Comparison of ENCODE assay signal across 29 mouse cellular contexts in genomic region chr13:92940610-92941009, GRCm38 (mm10).
DNase-seq lines count a peak whose midpoint lies in the region; ATAC-seq lines count a peak whose summit lies in the region.
"Had no signal": no experiment of that assay in that cellular context is flagged by ENCODE, and none has a peak within 500 bp of the region (broad histone marks: within the 10 kb centered on the region; RNA-seq: fewer than 3 reads in every experiment).

No protein-coding gene starts in this region.

- no peak overlapping the region for H3K9ac ChIP-seq in intestine, embryonic 14.5 days (ENCODE audit: low read length)
- no peak overlapping the region for H3K9ac ChIP-seq in intestine, embryonic 16.5 days (ENCODE audit: low read depth, low read length)
- H3K9ac ChIP-seq in embryonic facial prominence, embryonic 15.5 days = no peak overlapping the region
- H3K9ac ChIP-seq: forebrain, embryonic 15.5 days; heart, embryonic 12.5 days; hindbrain, embryonic 14.5 days; limb, embryonic 12.5 days; midbrain, embryonic 12.5 days had no signal

- peak; percentile 15 for DNase-seq in intestine, embryonic 14.5 days (ENCODE audit: low spot score)
- peak; percentile 33 for DNase-seq in A20 (ENCODE audit: low read depth, low spot score)
- no peak for DNase-seq in cerebellum, adult 9-11 months
- DNase-seq in adrenal gland, postnatal 10 days = no peak
- no peak for DNase-seq in layer of hippocampus, adult 18-20 months (ENCODE audit: low spot score in 2 of 2)
- DNase-seq: adrenal gland, adult 8-10 months; cerebellum, adult 11-12 months; cerebellum, postnatal 14 days; gastrocnemius, adult 2 months; gastrocnemius, postnatal 36 days; heart, adult 2 months; heart, postnatal 4 days; kidney, adult 2 months; retina, postnatal 1 day; right cerebral cortex, postnatal 25 days; thymus, adult 2 months; thymus, postnatal 36 days had no signal

- H3K27me3 ChIP-seq in intestine, embryonic 14.5 days (replicated peaks; ENCODE audit: control insufficient read depth, insufficient read depth, low read length) = no peaks in the 10 kb centered on the region
- no peaks in the 10 kb centered on the region for H3K27me3 ChIP-seq in intestine, embryonic 16.5 days (replicated peaks; ENCODE audit: control insufficient read depth, insufficient read depth, low read length)
- no peaks in the 10 kb centered on the region for H3K27me3 ChIP-seq in embryonic facial prominence, embryonic 15.5 days
- H3K27me3 ChIP-seq: forebrain, embryonic 15.5 days; heart, embryonic 12.5 days; limb, embryonic 12.5 days; midbrain, embryonic 12.5 days had no signal

- no peaks in the 10 kb centered on the region for H3K9me3 ChIP-seq in intestine, embryonic 14.5 days (ENCODE audit: control insufficient read depth, low read length)
- H3K9me3 ChIP-seq in intestine, embryonic 16.5 days (ENCODE audit: control insufficient read depth, low read length) = no peaks in the 10 kb centered on the region
- no peaks in the 10 kb centered on the region for H3K9me3 ChIP-seq in embryonic facial prominence, embryonic 15.5 days (replicated peaks)
- H3K9me3 ChIP-seq: forebrain, embryonic 10.5 days; forebrain, embryonic 15.5 days; heart, embryonic 12.5 days; limb, embryonic 12.5 days; midbrain, embryonic 12.5 days had no signal

- WGBS in intestine, embryonic 14.5 days = 83% methylated on average over 6 of the region's 6 CpGs
- 88% methylated on average over 6 of the region's 6 CpGs for WGBS in intestine, embryonic 16.5 days
- 76% methylated on average over 6 of the region's 6 CpGs for WGBS in embryonic facial prominence, embryonic 15.5 days

- no peaks in the 10 kb centered on the region for H3K36me3 ChIP-seq in intestine, embryonic 14.5 days (ENCODE audit: control insufficient read depth, insufficient read depth, low read length)
- no peaks in the 10 kb centered on the region for H3K36me3 ChIP-seq in intestine, embryonic 16.5 days (ENCODE audit: control insufficient read depth, insufficient read depth, low read length)
- no peaks in the 10 kb centered on the region for H3K36me3 ChIP-seq in embryonic facial prominence, embryonic 15.5 days
- H3K36me3 ChIP-seq: forebrain, embryonic 10.5 days; forebrain, embryonic 15.5 days; heart, embryonic 12.5 days; limb, embryonic 12.5 days; midbrain, embryonic 12.5 days had no signal

- H3K4me2 ChIP-seq in intestine, embryonic 14.5 days (ENCODE audit: low read length) = no peak overlapping the region
- no peak overlapping the region for H3K4me2 ChIP-seq in intestine, embryonic 16.5 days (ENCODE audit: low read depth, low read length)
- H3K4me2 ChIP-seq in embryonic facial prominence, embryonic 15.5 days (replicated peaks) = no peak overlapping the region
- H3K4me2 ChIP-seq: forebrain, embryonic 15.5 days; heart, embryonic 12.5 days; hindbrain, embryonic 14.5 days; limb, embryonic 12.5 days; midbrain, embryonic 12.5 days had no signal

- H3K27ac ChIP-seq in intestine, embryonic 14.5 days (ENCODE audit: low read depth) = no peak overlapping the region
- no peak overlapping the region for H3K27ac ChIP-seq in intestine, embryonic 16.5 days (ENCODE audit: low read length)
- H3K27ac ChIP-seq in embryonic facial prominence, embryonic 15.5 days (replicated peaks) = no peak overlapping the region
- H3K27ac ChIP-seq: forebrain, embryonic 10.5 days; forebrain, embryonic 15.5 days; gastrocnemius, adult 2 months; heart, adult 2 months; hindbrain, embryonic 14.5 days; kidney, postnatal 0 days; limb, embryonic 12.5 days; midbrain, embryonic 12.5 days had no signal

- no peak overlapping the region for H3K4me3 ChIP-seq in intestine, embryonic 14.5 days (ENCODE audit: low read depth, low read length)
- no peak overlapping the region for H3K4me3 ChIP-seq in intestine, embryonic 16.5 days (ENCODE audit: low read length)
- H3K4me3 ChIP-seq in embryonic facial prominence, embryonic 15.5 days (replicated peaks) = no peak overlapping the region
- H3K4me3 ChIP-seq: forebrain, embryonic 10.5 days; forebrain, embryonic 15.5 days; gastrocnemius, adult 2 months; heart, adult 2 months; heart, embryonic 12.5 days; limb, embryonic 12.5 days; midbrain, embryonic 12.5 days had no signal

- ATAC-seq in intestine, embryonic 14.5 days (replicated peaks; ENCODE audit: low FRiP score, low TSS enrichment, low read depth) = no peak
- ATAC-seq in intestine, embryonic 16.5 days = no peak
- peak; percentile 63; the same call in 1 of the 2 replicates for ATAC-seq in embryonic facial prominence, embryonic 15.5 days (ENCODE audit: insufficient number of reproducible peaks, low FRiP score, low TSS enrichment, low read depth)
- peak; percentile 66 for ATAC-seq in monocyte, adult 5-6 weeks (replicated peaks; ENCODE audit: insufficient number of reproducible peaks, low FRiP score, low TSS enrichment, poor library complexity, severe bottlenecking)
- ATAC-seq: CD4-positive, CD25-positive, alpha-beta regulatory T cell, adult 4 months; forebrain, embryonic 15.5 days; inflammation-experienced regulatory T-cells, adult 6 months had no signal

- no peaks in the 10 kb centered on the region for H3K4me1 ChIP-seq in intestine, embryonic 14.5 days (replicated peaks; ENCODE audit: control insufficient read depth, insufficient read depth, low read length)
- no peaks in the 10 kb centered on the region for H3K4me1 ChIP-seq in intestine, embryonic 16.5 days (ENCODE audit: control insufficient read depth, insufficient read depth, low read length)
- H3K4me1 ChIP-seq in embryonic facial prominence, embryonic 15.5 days = no peaks in the 10 kb centered on the region
- H3K4me1 ChIP-seq: forebrain, embryonic 10.5 days; forebrain, embryonic 15.5 days; limb, embryonic 12.5 days; midbrain, embryonic 12.5 days had no signal

Comparison
In these comparisons a context has a peak if more than half of its experiments do, and no peak if none do; other contexts are left out.
1. ATAC-seq: peak in embryonic facial prominence, embryonic 15.5 days (single experiment) and monocyte, adult 5-6 weeks (single experiment); none in intestine, embryonic 14.5 days (single experiment) and intestine, embryonic 16.5 days (single experiment).
2. DNase-seq: peak in intestine, embryonic 14.5 days (single experiment) and A20 (single experiment); none in cerebellum, adult 9-11 months (single experiment), adrenal gland, postnatal 10 days (single experiment) and layer of hippocampus, adult 18-20 months (0 of 2).